Mouse (Mus musculus) T-helper 17 cell (primary cell): ENCODE measurements around the gene Rngtt.

Experiments used
- in situ Hi-C, 2 experiments: fragments of 300-600 bp; cut with MboI, MseI; formaldehyde crosslinking; loops; 1 replicate in 1 of 2; 2 replicates in 1 of 2; pipeline ENCODE4 v1.15.1; 2025; ENCODE audit warnings: high pct_unique_total_duplicates in 2 of 2

The Rngtt gene

DNA sequence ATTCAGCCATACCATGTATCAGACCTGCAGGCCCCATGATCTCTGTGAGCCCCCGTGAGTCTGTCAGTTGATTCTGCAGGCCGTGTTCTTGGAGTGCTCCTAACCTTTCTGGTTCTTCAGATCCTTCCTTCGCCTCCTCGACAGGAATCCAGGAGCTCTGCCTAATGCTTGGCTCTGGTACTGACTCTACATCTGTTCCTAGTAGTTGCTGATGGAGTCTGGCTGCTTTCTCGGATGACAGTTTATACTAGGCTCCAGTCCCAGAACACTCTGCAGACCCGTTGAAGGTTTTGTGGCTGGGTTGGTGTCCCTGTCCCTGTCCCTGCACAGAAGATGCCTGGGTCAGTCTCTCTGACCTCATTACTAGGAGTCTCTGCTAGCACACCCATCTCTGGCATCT, 131.8 kb downstream of the Rngtt start:
- in situ Hi-C loops = no loop called here

DNA sequence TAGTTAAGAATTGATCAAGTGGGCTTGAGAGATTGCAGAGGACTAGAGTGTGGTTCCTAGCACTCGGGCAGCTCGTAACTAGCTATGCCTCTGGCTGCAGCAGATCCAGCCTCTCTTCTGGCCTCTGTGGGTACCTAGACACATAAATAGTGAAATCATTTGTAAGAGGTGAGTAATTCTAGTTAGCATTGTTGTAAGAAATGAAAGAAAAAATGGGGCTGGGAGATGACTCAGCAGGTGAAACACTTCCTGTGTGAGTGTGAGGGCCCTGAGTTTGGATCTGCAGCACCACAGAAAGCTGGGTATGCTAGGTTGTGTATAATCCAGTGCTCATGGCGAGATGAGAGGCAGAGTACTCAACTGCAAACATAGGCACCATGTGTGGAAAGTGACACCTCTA, 136.2 kb downstream of the Rngtt start:
- in situ Hi-C loops = no loop called here

DNA sequence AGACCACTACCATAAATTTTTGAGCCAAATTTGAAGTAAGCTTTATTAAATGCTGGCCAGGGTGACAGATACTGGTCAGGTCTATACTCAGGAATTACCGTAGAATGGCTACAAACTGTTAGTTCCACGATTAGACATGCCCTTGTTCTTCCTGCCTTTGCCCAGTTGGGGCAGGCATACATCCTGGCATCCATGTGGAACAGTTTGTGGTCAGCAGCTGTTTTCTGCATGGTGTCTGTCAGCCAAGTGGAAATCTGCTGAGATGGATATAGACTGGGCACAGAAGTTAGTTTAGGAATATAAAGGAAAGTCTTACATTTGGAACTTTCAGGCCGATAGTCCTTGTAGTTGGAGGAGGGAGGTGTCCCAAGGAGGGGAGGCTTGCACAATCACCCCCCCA, 136.8 kb downstream of the Rngtt start:
- in situ Hi-C loops = no loop called here

DNA sequence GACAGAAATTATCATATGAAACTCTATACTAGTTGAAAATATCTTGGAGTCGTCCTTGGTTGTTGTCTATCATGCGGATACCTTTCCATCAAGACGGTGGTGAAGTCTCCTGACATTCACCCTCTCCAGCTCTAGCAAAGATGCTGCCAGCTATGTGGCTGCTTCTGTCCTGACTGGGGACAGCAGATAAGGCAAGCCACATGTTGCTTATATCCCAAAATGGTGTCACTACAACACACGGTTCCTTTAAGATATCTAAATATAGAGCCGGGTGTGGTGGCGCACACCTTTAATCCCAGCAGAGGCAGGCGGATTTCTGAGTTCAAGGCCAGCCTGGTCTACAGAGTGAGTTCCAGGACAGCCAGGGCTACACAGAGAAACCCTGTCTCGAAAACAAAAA, 140.2 kb downstream of the Rngtt start:
- in situ Hi-C loops = loop anchor here in 1 of 2 experiments (10.0 kb wide), 1 partner anchor 1604 kb away; no protein-coding TSS in a partner anchor

DNA sequence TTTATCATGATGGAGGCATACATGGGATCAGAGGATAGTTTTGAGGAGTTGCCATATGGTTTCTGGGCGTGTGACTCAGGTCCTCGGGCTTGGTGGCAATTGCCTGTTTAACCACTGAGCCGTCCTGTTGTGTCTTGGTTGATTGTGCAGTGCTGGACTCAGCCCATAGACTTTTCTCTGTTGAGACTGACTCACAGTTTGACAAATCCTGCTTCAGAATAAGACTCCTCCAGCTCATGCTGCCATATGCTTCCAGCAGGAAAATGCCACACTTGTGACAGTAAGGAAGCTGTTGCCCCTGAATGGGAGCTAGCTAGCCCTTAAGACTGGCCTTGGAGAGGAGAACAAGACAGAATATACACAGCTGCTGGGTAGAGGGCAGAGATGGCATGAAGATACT, 149.7 kb downstream of the Rngtt start:
- in situ Hi-C loops = loop anchor here in 1 of 2 experiments (10.0 kb wide), 2 partner anchors 1175 to 1595 kb away; no protein-coding TSS in a partner anchor

DNA sequence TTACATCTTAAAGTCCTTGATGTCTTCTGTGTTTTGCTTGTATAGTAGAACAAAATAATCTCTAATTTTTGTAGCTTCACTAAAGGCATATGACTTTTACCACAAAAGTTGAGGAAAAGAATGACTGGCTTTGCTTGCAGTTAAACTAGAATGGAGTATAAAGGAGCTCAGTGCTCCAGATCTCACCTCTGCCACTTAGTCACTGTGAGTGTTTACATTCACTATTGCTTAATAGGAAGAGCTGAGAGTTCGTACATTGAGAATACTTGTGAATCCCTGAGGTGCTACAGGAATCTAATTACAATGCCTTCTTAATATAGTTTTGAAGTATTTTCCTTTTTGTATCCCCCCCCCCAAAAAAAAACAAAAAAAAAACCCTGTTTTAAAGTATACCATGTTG, 154.3 kb downstream of the Rngtt start:
- in situ Hi-C loops = loop anchor here in 1 of 2 experiments (10.0 kb wide), 1 partner anchor 1180 kb away; no protein-coding TSS in a partner anchor

DNA sequence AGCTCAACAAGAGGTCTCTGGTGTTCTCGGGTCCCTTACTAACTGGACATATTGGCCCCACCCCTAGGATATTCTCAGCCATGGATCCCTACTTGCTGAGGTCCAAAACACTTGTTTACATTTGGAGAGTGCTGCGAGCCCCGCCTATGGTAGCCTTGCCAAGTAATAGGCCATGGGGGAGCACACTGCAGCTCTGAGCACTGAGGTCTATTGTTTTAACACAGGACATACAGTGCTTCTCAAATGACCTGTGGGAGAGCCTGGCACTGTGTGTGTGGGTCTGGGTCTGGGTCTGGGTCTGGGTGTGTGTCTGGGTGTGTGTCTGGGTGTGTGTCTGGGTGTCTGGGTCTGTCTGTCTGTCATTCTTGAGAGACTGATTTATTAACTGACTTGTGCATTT, 155.8 kb downstream of the Rngtt start:
- in situ Hi-C loops = loop anchor here in 1 of 2 experiments (10.0 kb wide), 1 partner anchor 1181 kb away; no protein-coding TSS in a partner anchor

DNA sequence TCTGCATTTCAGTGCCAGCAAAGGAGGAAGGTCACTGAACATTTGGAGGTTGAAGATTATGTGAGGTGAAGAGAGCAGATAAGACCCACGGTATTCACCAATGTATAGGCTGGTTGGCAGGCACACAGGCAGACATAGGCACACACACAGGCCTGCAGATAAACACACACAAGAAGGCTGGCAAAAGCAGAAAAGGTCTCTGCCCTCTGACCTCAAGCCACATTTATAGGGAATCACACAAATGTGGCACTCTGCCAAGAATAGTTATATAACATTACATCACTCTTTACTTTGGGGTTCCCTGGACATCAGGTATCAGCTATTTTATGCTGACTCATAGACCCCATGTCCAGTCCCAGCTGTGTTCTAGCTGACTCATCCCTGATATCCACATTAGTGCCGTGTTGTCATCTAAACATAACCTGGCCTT, 156.9 kb downstream of the Rngtt start:
- in situ Hi-C loops = loop anchor here in 1 of 2 experiments (10.0 kb wide), 1 partner anchor 1182 kb away; no protein-coding TSS in a partner anchor

DNA sequence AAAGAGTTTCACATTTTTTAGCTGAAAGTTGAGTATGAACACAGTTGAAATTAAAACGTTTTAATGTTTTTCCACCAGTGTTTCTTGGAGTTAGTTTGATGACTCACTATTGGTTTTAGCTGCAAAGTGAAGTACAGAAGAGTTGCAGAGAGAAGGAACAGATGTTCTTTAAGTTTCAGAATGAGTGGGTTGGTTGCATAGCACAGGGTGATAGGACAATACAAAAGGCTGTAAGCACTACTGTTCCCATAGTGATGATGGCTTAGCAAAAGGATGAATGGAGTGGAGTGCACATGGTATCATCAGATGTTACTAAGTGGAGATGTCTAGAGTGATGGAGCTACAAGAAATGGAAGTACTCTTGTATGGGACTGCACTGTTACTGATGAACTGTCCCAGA, 157.5 kb downstream of the Rngtt start:
- in situ Hi-C loops = loop anchor here in 1 of 2 experiments (10.0 kb wide), 1 partner anchor 1183 kb away; no protein-coding TSS in a partner anchor

DNA sequence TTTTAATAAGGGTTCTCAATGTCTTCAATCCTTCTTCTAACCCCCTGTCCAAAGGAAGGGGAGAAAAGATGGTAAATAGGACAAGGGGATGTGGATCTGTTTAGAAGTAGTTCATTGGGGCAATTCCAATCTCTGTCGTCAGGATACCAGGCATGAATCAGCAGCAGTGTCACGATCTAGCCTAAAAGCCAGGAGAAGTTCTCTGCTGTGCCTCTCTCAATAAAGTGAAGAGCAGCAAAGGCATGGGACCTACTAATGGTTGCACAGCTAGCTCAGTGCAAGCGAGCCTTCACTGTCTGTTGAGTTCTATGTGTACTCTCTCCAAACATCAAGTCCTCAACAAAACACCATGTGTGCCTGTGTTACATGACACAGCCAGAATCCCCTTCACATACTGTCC, 158.0 kb downstream of the Rngtt start:
- in situ Hi-C loops = loop anchor here in 1 of 2 experiments (10.0 kb wide), 1 partner anchor 1183 kb away; no protein-coding TSS in a partner anchor

DNA sequence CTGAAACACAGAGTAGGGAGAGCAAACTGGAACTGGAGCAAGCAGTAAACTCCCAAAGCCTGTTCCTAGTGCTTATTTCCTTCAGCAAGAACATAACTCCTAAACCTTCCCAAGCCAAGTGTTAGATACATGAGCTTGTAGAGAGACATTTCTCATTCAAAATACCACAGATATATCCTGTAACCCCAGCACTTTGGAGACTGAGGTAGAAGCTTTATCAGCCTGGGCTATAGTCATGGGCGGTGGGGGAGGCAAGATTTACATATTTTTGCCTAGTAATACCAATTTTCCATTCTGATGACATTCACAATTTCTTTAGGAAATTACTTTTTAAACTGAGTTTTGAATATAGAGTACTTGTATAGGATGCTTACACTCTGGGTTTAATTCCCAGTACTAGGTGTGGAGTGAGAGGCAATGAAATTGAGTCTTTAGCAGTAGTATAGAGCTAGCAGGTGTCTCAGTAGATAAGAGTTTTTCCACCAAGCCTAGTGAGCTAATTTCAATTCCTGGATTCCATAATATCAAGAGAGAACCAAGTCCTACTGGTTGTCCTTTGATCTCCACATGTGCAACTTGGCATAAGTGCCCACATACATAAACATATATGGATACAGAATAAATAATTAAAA, 160.7 kb downstream of the Rngtt start:
- in situ Hi-C loops = no loop called here

DNA sequence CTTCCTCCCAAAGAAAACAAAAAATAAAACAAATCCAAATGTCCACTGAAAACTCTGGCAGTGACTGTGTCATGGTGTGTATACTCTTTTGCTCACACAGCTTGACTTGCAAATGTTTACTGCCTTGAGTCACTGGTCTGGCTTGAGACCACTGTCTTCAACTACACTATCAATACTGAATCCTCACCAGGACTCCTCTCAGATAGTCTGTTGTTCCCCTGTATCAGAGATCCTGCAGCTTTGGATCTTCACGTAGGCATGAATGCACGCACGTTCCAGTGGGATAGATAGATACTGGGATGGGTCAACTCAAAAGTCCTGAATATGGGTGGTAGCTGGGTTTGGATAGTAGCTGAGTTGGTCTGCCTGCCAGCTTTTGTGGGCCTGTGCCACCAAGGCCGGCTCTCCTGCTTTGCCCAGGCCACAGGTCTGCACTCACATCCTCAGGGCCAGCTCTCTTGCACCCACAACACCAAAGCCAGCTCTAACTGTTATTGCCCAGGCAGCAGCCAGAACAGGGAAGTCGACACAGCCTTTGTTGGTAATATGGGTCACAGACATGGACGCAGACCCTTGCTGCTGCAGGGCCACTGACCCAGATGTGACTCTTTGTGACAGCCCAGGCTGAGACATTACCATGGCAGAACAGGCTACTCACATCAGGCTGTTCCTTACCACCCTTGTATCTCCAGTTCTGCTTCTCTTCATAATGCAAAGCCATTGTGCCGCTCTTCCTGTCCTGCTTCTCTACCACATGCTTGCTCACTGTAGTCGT, 168.1 kb downstream of the Rngtt start:
- in situ Hi-C loops = no loop called here

DNA sequence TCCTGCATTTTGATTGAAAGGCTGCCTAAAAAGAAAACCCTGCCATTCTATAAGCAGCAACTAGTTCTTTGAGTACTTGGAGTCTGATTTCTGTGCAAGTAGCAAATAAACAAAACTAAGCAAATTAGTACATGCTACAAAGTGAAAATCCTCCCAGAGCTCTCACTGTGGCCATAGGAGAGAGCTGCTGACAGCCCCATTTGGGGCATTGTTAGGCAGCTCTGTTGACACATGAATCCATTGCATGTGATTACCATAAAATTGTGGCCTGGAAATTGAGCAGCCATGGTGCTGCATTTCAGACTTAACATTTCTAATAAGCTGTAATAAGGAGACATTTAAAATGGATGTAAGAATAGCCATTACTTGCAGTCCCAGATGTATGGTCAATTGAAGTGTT, 171.6 kb downstream of the Rngtt start:
- in situ Hi-C loops = loop anchor here in 1 of 2 experiments (10.0 kb wide), 1 partner anchor 1653 kb away; no protein-coding TSS in a partner anchor

DNA sequence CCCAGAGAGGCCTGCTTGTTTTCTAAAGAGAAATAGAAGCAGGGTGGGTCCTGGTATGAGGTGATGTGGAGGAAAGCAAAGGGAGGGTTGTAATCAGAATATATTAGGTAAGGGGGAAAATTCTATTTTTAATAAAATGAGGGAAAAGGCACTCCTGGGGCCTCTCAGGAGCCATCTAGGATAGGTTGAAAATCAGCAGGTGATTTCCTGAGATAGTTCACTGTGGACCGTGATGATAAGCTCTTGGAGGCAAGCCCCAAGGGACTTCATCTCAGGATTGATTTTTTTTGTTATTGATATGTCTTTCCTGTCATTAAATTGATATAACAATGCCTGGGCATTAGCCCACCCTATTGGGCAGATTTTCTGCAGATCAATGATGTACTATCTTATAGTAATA, 175.9 kb downstream of the Rngtt start:
- in situ Hi-C loops = loop anchor here in 1 of 2 experiments (10.0 kb wide), 1 partner anchor 1649 kb away; no protein-coding TSS in a partner anchor

DNA sequence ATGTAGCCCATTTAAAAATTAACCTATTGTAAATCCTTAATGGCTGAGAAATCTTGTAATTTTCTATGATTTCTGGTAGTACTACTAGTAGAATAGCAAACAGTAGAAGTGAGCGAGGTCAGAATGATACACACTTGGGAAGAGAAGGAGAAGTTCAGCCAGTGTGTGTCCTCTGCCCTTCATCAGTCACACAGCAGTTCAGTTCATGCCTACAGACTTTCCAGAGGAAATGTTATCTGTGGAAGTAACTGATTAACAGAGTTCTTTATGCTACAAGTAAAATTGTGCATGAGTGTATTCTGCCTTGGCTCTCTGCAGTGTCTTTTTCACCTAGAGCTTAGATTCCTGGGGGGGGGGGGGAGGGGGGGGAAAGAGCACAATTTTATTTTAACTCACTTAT, 181.0 kb downstream of the Rngtt start:
- in situ Hi-C loops = no loop called here

DNA sequence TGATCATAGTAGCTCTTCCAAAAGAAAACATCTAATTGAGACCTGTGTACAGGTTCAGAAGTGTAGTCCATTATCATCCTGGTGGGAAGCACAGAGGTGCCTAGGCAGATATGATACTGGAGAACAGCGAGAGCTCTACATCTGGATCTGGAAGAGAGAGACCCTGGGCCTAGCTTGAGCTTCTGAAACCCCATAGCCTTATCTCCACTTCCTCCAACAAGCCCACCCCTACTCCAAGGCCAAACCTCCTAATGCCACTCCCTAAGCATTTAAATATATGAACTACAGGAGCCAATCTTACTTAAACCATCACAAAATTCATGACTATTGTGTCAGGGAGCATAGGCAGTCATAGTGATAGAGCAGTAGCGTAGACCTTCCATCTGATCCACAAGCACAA, 184.3 kb downstream of the Rngtt start:
- in situ Hi-C loops = no loop called here

DNA sequence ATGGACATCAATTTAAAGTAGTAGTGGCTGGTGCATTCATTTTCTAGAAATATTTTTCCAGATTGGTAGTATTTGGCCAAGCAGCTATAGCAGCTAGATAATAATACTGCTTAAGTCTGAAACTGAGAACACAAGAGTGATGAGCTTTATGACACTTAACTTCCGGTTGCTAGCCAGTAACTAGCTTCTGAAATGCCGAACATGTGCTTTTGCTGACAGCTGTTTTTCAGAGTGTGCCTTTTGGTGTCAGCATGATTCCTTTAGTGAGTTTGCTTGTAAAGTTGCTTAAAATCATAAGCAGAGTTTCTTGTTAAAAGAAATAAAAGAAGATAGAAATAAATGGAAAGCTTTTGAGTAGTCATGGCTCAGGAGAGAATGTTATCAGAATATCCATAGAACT, 186.9 kb downstream of the Rngtt start:
- in situ Hi-C loops = no loop called here

DNA sequence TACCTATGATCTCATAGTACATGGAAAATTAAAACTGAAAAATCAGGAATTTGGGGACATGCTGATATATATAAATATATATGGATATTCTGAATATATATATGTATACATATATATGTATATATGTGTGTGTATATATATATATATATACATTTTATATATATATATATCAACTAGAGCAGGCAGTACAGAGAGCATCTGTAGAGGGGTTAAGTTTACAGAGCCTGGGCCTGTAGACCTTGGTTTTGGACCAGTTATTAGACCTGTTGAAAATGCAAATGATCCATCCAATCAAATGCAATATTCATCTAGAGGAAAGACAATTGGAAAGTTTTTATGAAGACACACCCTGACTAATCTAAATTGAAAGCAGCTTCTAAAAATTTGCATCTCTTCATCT, 187.5 kb downstream of the Rngtt start:
- in situ Hi-C loops = no loop called here

DNA sequence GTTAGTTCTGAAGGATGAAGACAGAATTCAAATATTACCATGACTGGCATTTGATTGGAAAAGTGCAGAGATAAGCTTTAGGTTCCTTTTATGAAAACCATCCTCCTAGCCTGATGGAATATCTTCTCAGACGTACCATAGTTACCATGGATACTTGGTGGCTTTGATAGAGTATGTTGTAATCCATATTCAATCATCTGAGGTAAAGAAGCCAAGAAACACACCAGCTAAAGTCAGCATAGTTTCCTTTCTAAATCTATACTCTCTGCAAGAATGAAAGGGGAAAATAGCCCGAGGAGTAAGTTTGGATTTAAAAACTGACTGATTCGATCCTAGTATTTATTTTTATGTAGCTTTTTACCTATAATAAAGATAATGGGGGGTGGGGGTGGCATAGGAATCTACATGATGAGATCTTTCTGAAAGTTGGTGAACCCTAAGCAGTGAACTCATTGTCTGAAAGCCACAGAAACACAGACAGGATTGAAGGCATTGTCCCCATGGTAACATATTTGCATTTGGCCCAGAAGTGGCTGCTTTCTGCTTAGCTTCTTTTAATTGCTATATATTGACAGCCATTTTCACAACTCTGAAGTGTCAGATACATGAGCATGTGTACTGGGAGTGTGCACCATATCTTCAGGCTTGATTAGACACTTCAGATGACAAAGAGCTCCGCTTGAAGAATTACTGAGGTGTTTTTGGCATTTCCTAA, 188.2 kb downstream of the Rngtt start:
- in situ Hi-C loops = no loop called here

DNA sequence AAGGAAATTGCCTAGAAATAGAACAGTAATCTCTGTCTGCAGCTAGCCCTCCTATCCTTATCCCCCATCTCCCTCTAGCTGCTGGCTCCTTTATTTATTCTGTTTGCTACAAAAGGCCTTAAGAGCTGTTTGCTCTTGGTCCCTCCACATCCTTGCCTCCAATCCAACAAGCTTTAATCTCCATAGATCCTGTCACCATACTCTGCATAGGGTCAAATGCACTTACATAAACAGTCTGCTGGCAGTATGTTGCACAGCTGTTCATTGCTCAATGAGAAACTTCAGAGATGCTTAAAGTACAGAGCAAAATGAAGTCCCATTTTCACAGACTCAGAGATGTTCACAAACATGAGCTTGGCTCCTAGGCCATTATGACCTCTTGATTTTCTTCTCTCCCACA, 196.5 kb downstream of the Rngtt start:
- in situ Hi-C loops = no loop called here

DNA sequence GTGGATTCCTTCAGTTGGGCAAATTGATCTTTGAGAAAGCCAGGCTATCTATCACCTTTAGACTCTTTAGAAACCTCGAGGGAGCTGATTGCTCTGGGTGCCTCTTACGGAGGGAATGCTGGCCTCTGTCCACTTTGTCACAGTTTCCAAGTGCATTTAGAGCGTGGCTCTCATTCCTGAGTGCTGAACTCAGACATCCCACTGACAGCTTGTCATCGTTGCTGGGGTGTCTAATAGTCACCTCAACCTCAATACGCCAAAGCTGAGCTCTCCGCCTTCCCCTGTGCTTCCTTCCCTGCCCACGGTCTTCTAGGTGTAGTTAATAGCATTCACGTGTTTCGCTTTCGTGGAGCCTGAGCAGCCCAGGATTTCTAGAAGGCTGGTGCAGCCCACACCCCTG, 200.4 kb downstream of the Rngtt start:
- in situ Hi-C loops = no loop called here

DNA sequence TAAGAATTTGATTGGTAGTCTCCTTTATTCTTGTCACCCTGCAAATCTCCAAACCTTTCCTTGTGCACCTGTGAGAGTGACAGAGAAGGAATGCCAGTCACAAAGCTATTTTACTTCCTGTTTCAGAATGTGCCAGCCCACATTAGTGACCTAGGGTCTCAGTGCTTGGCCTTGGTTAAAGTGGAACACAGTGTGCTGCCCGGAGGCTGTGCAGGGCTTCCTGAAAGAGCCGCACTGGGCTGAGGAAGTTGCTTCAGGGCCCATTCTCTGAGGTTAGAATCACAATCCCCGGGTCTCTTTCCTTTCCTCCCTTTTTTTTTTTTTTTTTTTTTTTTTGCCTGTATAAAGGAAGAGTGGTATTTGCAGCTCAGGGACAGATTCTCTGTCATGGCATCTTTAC, 203.3 kb downstream of the Rngtt start:
- in situ Hi-C loops = no loop called here
